Mouse (Mus musculus) myocyte (in vitro differentiated cells): ENCODE data around the gene Zfp384. TPM values are rescaled to one million over a fixed set of nuclear protein-coding genes. Genes with fewer than 3 reads are reported as not detected.

Experiments
- H3K27me3 ChIP-seq: one replicate; pipeline ENCODE4 v1.6.1; 2011; ENCODE audit not compliant: control insufficient read depth, insufficient read depth, insufficient read length
- H3K36me3 ChIP-seq: one replicate; pipeline ENCODE4 v1.6.1; 2011; ENCODE audit not compliant: control insufficient read depth, insufficient read depth
- H3K4me2 ChIP-seq: one replicate; pipeline ENCODE4 v1.6.1; 2011; ENCODE audit warnings: low read depth, control low read depth
- H3K4me3 ChIP-seq: one replicate; pipeline ENCODE4 v1.5.1; 2011; ENCODE audit warnings: mild to moderate bottlenecking, control low read depth, moderate library complexity
- H3K79me2 ChIP-seq: one replicate; pipeline ENCODE4 v1.6.1; 2011; ENCODE audit not compliant: control insufficient read depth, insufficient read depth
- H3ac ChIP-seq: one replicate; pipeline ENCODE4 v1.6.1; 2011; ENCODE audit not compliant: control insufficient read depth, insufficient read length
- CEBPB ChIP-seq: IDR thresholded peaks from 2 replicates; pipeline ENCODE4 v1.6.1; 2011; ENCODE audit warnings: mild to moderate bottlenecking, moderate library complexity; ENCODE audit not compliant: poor library complexity, insufficient read depth, severe bottlenecking
- E2F4 ChIP-seq: IDR thresholded peaks from one replicate; pipeline ENCODE4 v1.6.1; 2011; ENCODE audit warnings: mild to moderate bottlenecking, control low read depth, moderate library complexity; ENCODE audit not compliant: insufficient read depth
- MAX ChIP-seq: IDR thresholded peaks from one replicate; pipeline ENCODE4 v1.6.1; 2011; ENCODE audit warnings: low read depth, mild to moderate bottlenecking, control low read depth
- MYOD1 ChIP-seq, 3 experiments: IDR thresholded peaks; one replicate each; pipeline ENCODE4 v1.6.1; 2011; ENCODE audit warnings: control low read depth in 2 of 3, low read depth in 2 of 3, mild to moderate bottlenecking in 2 of 3, moderate library complexity in 1 of 3; ENCODE audit not compliant: insufficient read length in 2 of 3, control insufficient read depth in 1 of 3
- MYOG ChIP-seq, 3 experiments: IDR thresholded peaks; one replicate each; pipeline ENCODE4 v1.6.1; 2011; ENCODE audit warnings: control low read depth in 2 of 3, low read depth in 2 of 3, mild to moderate bottlenecking in 2 of 3; ENCODE audit not compliant: insufficient read length in 2 of 3, control insufficient read depth in 1 of 3, insufficient read depth in 1 of 3
- POLR2A ChIP-seq: IDR thresholded peaks from one replicate; pipeline ENCODE4 v1.6.1; 2011; ENCODE audit warnings: low read depth, mild to moderate bottlenecking, control low read depth, moderate library complexity; ENCODE audit not compliant: insufficient read length
- POLR2AphosphoS2 ChIP-seq: IDR thresholded peaks from one replicate; pipeline ENCODE4 v1.6.1; 2011; ENCODE audit warnings: low read depth, control low read depth; ENCODE audit not compliant: insufficient read length
- REST ChIP-seq: IDR thresholded peaks from one replicate; pipeline ENCODE4 v1.6.1; 2011; ENCODE audit warnings: mild to moderate bottlenecking, control low read depth, moderate library complexity; ENCODE audit not compliant: insufficient read depth, insufficient read length
- SRF ChIP-seq: IDR thresholded peaks from one replicate; pipeline ENCODE4 v1.6.1; 2011; ENCODE audit warnings: low read depth; ENCODE audit not compliant: control insufficient read depth, insufficient read length
- TCF12 ChIP-seq: IDR thresholded peaks from one replicate; pipeline ENCODE4 v1.6.1; 2011; ENCODE audit warnings: mild to moderate bottlenecking, control low read depth; ENCODE audit not compliant: poor library complexity, insufficient read depth, severe bottlenecking
- TCF3 ChIP-seq: IDR thresholded peaks from one replicate; pipeline ENCODE4 v1.6.1; 2011; ENCODE audit warnings: low read depth, control low read depth; ENCODE audit not compliant: insufficient read length
- USF1 ChIP-seq: IDR thresholded peaks from one replicate; pipeline ENCODE4 v1.6.1; 2011; ENCODE audit warnings: low read depth, mild to moderate bottlenecking, control low read depth, moderate library complexity
- polyA plus RNA-seq: library from polyadenylated mRNA; unstranded; fragments of >200 nt; fragmentation: generic; extraction: Trizol; gene quantifications from one replicate; pipeline ENCODE4 v1.2.1, GENCODE M21; 2012; ENCODE audit warnings: missing spikeins

Zfp384 gene
- polyA plus RNA-seq, 1 experiment = 20.8 TPM

- no peaks in the 10 kb centered on the region for H3K79me2 ChIP-seq
- no peak overlapping the region for H3ac ChIP-seq
- no peak overlapping the region for H3K4me2 ChIP-seq
- TF ChIP-seq MYOD1 (IDR thresholded peaks at IDR 0.05; ENCODE audit: control insufficient read depth in 1 of 3, insufficient read length in 2 of 3, low read depth in 2 of 3) (no peak), REST (no peak), MYOG (IDR thresholded peaks at IDR 0.05; ENCODE audit: control insufficient read depth in 1 of 3, insufficient read depth in 1 of 3, insufficient read length in 2 of 3, low read depth in 2 of 3) (no peak), CEBPB (no peak), TCF3 (no peak), MAX (no peak), USF1 (no peak), POLR2AphosphoS2 (no peak), E2F4 (no peak), SRF (no peak), POLR2A (no peak), TCF12 (no peak)
- no peaks in the 10 kb centered on the region for H3K36me3 ChIP-seq
- H3K27me3 ChIP-seq = peaks cover 9% of the 10 kb centered on the region
- no peak overlapping the region for H3K4me3 ChIP-seq
These were observed 9.9 kb upstream of the Zfp384 start for GRCm38 (mm10) chr6:124999091-124999490.

GRCm38 (mm10) chr6:124999546-124999945 is 9.4 kb upstream of the Zfp384 start:
- TF ChIP-seq TCF12 = no peak
- TF ChIP-seq MYOG (IDR thresholded peaks at IDR 0.05; ENCODE audit: control insufficient read depth in 1 of 3, insufficient read depth in 1 of 3, insufficient read length in 2 of 3, low read depth in 2 of 3) = no peak
- no peak for TF ChIP-seq SRF
- no peak for TF ChIP-seq TCF3
- TF ChIP-seq MYOD1 (IDR thresholded peaks at IDR 0.05; ENCODE audit: control insufficient read depth in 1 of 3, insufficient read length in 2 of 3, low read depth in 2 of 3) = no peak
- TF ChIP-seq E2F4 = no peak
- TF ChIP-seq POLR2A = no peak
- TF ChIP-seq REST = no peak
- Histone ChIP-seq H3K36me3 (no peaks in the 10 kb centered on the region), H3K4me3 (no peak overlapping the region), H3K79me2 (no peaks in the 10 kb centered on the region), H3ac (no peak overlapping the region), H3K4me2 (no peak overlapping the region), H3K27me3 (peaks cover 9% of the 10 kb centered on the region)

- no peak overlapping the region for H3K4me2 ChIP-seq
These were observed 5.2 kb upstream of the Zfp384 start for GRCm38 (mm10) chr6:125003706-125004105.

GRCm38 (mm10) chr6:125005086-125005485 is 3.9 kb upstream of the Zfp384 start:
- no peak overlapping the region for H3ac ChIP-seq
- H3K27me3 ChIP-seq = no peaks in the 10 kb centered on the region
- no peaks in the 10 kb centered on the region for H3K36me3 ChIP-seq
- TF ChIP-seq TCF12 = no peak
- no peak for TF ChIP-seq SRF
- no peak for TF ChIP-seq MYOG (IDR thresholded peaks at IDR 0.05; ENCODE audit: control insufficient read depth in 1 of 3, insufficient read depth in 1 of 3, insufficient read length in 2 of 3, low read depth in 2 of 3)
- no peak for TF ChIP-seq POLR2AphosphoS2
- no peak for TF ChIP-seq MYOD1 (IDR thresholded peaks at IDR 0.05; ENCODE audit: control insufficient read depth in 1 of 3, insufficient read length in 2 of 3, low read depth in 2 of 3)
- no peak for TF ChIP-seq TCF3
- no peak for TF ChIP-seq MAX
- TF ChIP-seq POLR2A = no peak
- H3K4me2 ChIP-seq = no peak overlapping the region
- peaks cover 6% of the 10 kb centered on the region for H3K79me2 ChIP-seq
- H3K4me3 ChIP-seq = no peak overlapping the region

More at GRCm38 (mm10) chr6:125003706-125004105, 5.2 kb upstream of the Zfp384 start:
- Histone ChIP-seq H3ac (no peak overlapping the region), H3K36me3 (no peaks in the 10 kb centered on the region), H3K27me3 (no peaks in the 10 kb centered on the region), H3K4me3 (no peak overlapping the region), H3K79me2 (no peaks in the 10 kb centered on the region)
- TF ChIP-seq REST (no peak), POLR2AphosphoS2 (no peak), CEBPB (no peak), USF1 (no peak), POLR2A (no peak), TCF3 (no peak), SRF (no peak), MAX (no peak), E2F4 (no peak), MYOG (IDR thresholded peaks at IDR 0.05; ENCODE audit: control insufficient read depth in 1 of 3, insufficient read depth in 1 of 3, insufficient read length in 2 of 3, low read depth in 2 of 3) (no peak), MYOD1 (IDR thresholded peaks at IDR 0.05; ENCODE audit: control insufficient read depth in 1 of 3, insufficient read length in 2 of 3, low read depth in 2 of 3) (no peak), TCF12 (no peak)

GRCm38 (mm10) chr6:125008060-125008459 is 885 bp upstream of the Zfp384 start:
- H3K27me3 ChIP-seq = no peaks in the 10 kb centered on the region
- H3K4me2 ChIP-seq = peak overlapping the region; percentile 83
- H3K4me3 ChIP-seq = peak overlapping the region; percentile 60
- H3ac ChIP-seq = peak overlapping the region; percentile 94
- peaks cover 13% of the 10 kb centered on the region for H3K36me3 ChIP-seq
- TF ChIP-seq USF1 = no peak
- H3K79me2 ChIP-seq = peaks cover 36% of the 10 kb centered on the region
